Comparison of ENCODE assay signal across 13 mouse cellular contexts in the genomic region with DNA sequence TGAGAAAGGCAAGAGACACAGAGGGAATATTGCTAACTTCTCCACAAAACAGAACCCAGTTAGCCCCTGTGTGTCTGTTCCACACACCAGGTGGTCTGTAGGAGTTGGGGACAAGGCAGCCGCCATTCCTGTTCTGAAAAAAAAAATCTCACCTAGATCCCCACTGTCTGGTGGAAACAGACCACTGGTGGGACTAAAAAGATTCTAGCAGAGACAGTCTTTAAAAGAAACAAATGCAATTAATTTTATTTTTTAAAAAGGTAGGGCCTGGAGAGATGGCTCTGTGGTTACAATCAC.
"Had no signal": no experiment of that assay in that cellular context is flagged by ENCODE, and none has a peak within 500 bp of the region (broad histone marks: within the 10 kb centered on the region; RNA-seq: fewer than 3 reads in every experiment).

No protein-coding gene starts in this region.

- H3K9me3 ChIP-seq: limb, embryonic 10.5 days; midbrain, embryonic 13.5 days had no signal

- H3K27ac ChIP-seq: kidney, postnatal 0 days; limb, embryonic 10.5 days; midbrain, embryonic 13.5 days had no signal

- H3K4me2 ChIP-seq: midbrain, embryonic 13.5 days had no signal

- H3K9ac ChIP-seq: midbrain, embryonic 13.5 days had no signal

- H3K36me3 ChIP-seq: limb, embryonic 10.5 days; midbrain, embryonic 13.5 days had no signal

- H3K27me3 ChIP-seq: midbrain, embryonic 13.5 days had no signal

- H3K4me1 ChIP-seq: limb, embryonic 10.5 days; midbrain, embryonic 13.5 days had no signal

- H3K4me3 ChIP-seq: left cerebral cortex, adult 2 months; limb, embryonic 10.5 days; midbrain, embryonic 13.5 days had no signal

- DNase-seq: kidney, adult 9 months; kidney, postnatal 36 days; lung, adult 2 months; lung, postnatal 36 days; thymus, adult 2 months; thymus, postnatal 25 days had no signal

- ATAC-seq: inflammation-experienced regulatory T-cells, adult 6 months; intestine, postnatal 0 days; lung, postnatal 0 days; midbrain, embryonic 13.5 days had no signal
